10 mouse cellular contexts compared by ENCODE assay signal in genomic region chr11:20957766-20958165, GRCm38 (mm10).
DNase-seq lines count a peak whose midpoint lies in the region; ATAC-seq and TF ChIP-seq lines count a peak whose summit lies in the region.
"Had no signal": no experiment of that assay in that cellular context is flagged by ENCODE, and none has a peak within 500 bp of the region (broad histone marks: within the 10 kb centered on the region; RNA-seq: fewer than 3 reads in every experiment).

No protein-coding gene starts in this region.

- peak overlapping the region; percentile 30 to 37; a peak in 3 of 4 replicates for H3K27ac ChIP-seq in heart, embryonic 14.5 days (replicated peaks in 1 of 2; ENCODE audit: control insufficient read depth in 1 of 2, insufficient read depth in 1 of 2, low read depth in 2 of 2, low read length in 2 of 2)
- 0 out of 2 replicates have a peak overlapping the region, but pooled peaks have one; percentile 16 for H3K27ac ChIP-seq in spleen, adult 2 months (ENCODE audit: insufficient read depth, low read length)

- H3K27me3 ChIP-seq in heart, embryonic 14.5 days (ENCODE audit: control insufficient read depth, insufficient read depth, low read length) = no peaks in the 10 kb centered on the region
- no peaks in the 10 kb centered on the region for H3K27me3 ChIP-seq in spleen, adult 2 months (ENCODE audit: control insufficient read depth, insufficient read depth, low read length)

- H3K4me3 ChIP-seq in heart, embryonic 14.5 days (ENCODE audit: control insufficient read depth in 1 of 2, insufficient read depth in 1 of 2, low read depth in 1 of 2, low read length in 2 of 2) = no peak overlapping the region
- H3K4me3 ChIP-seq in spleen, adult 2 months (ENCODE audit: extremely low read depth, insufficient read depth, insufficient read length) = no peak overlapping the region

- H3K36me3 ChIP-seq in heart, embryonic 14.5 days (ENCODE audit: control insufficient read depth, insufficient read depth, low read length) = no peaks in the 10 kb centered on the region
- no peaks in the 10 kb centered on the region for H3K36me3 ChIP-seq in spleen, adult 2 months (ENCODE audit: control insufficient read depth, insufficient read depth, low read length)

- ATAC-seq in heart, embryonic 14.5 days (ENCODE audit: insufficient number of reproducible peaks, insufficient read depth, low FRiP score, low read depth) = no peak
- ATAC-seq in frontal cortex, adult (ENCODE audit: low TSS enrichment) = no peak

- no peak for TF ChIP-seq CTCF in spleen, adult 2 months (IDR thresholded peaks at IDR 0.05; ENCODE audit: extremely low read depth, insufficient read depth, insufficient read length, insufficient replicate concordance)

- TF ChIP-seq POLR2A in spleen, adult 2 months (IDR thresholded peaks at IDR 0.05; ENCODE audit: low read depth, low read length) = no peak

- no peak for DNase-seq in heart, postnatal 4 days
- DNase-seq in spleen, adult 2 months (ENCODE audit: low read depth in 1 of 2, low spot score in 2 of 2) = no peak
- DNase-seq in spleen, adult 12 weeks (ENCODE audit: low spot score) = no peak
- peak; percentile 8 for DNase-seq in kidney, postnatal 10 days
- no peak for DNase-seq in thymus, postnatal 0 days (ENCODE audit: low spot score)
- DNase-seq in cerebellum, postnatal 14 days = no peak
- DNase-seq: cerebellum, adult 9-10 months; thymus, adult 18-20 months had no signal

- H3K4me2 ChIP-seq in heart, embryonic 14.5 days (ENCODE audit: low read length) = peak overlapping the region; percentile 19; the same call in 1 of the 2 replicates

- no peaks in the 10 kb centered on the region for H3K9me3 ChIP-seq in heart, embryonic 14.5 days (ENCODE audit: control insufficient read depth, low read length)

- H3K9ac ChIP-seq in heart, embryonic 14.5 days (ENCODE audit: low read length) = no peak overlapping the region

- peaks cover 15 to 21% of the 10 kb centered on the region in 2 experiments for H3K4me1 ChIP-seq in heart, embryonic 14.5 days (ENCODE audit: control insufficient read depth in 2 of 2, insufficient read depth in 2 of 2, low read length in 2 of 2)
- H3K4me1 ChIP-seq in spleen, adult 2 months (ENCODE audit: control insufficient read depth, insufficient read depth, insufficient read length) = peaks cover 3% of the 10 kb centered on the region; the same call in 1 of the 2 replicates

- 27% methylated on average over 2 of the region's 2 CpGs for whole genome bisulfite sequencing in heart, embryonic 14.5 days
- 74% methylated on average over 2 of the region's 2 CpGs for WGBS in spleen, adult 2 months
